Mouse (Mus musculus): ENCODE results near the gene Pgm2. TPM values are rescaled to one million over a fixed set of nuclear protein-coding genes. Genes with fewer than 3 reads are reported as not detected.

The Pgm2 gene
- 13.0 TPM for polyA plus RNA-seq (2012; fragmentation: generic; extraction: Trizol)

DNA sequence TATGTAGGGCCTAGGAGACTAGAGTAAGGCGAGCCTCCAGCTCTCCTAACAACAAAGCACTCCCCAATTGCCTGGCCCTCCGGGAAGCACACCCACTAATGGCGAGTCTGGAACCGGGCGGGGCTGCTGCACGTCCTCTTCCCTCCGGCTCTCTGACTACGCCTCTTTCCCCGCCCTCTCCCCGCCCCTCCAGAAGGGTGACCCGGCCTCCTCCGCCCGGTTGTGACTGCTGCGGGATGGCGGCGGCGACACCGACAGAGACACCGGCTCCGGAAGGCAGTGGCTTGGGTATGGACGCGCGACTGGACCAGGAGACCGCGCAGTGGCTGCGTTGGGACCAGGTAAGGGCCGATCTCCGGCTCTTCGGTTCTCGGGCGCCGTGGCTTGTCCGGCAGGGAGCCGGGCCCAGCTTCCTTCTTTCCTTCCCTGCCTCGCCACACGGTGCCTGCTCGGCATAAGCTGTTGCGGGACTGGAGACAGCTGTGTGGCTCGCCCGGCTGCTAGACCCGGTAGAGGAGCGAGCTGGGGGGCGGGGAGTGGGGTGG lies at the start of gene Pgm2:
Gene Pgm2 (plus strand): TSS at position 203 of the 545 bp plus-strand sequence.
- Histone ChIP-seq H3K4me2 (ENCODE audit: low read depth) (peak within 1 kb of the TSS; percentile 76), H3K4me3 (peak within 1 kb of the TSS; percentile 81), H3K36me3 (ENCODE audit: control insufficient read depth, insufficient read depth) (no peaks in the 10 kb centered on the region), H3K27me3 (ENCODE audit: control insufficient read depth, insufficient read depth, insufficient read length) (no peaks in the 10 kb centered on the region), H3ac (ENCODE audit: control insufficient read depth, insufficient read length) (peak within 1 kb of the TSS; percentile 34), H3K79me2 (ENCODE audit: control insufficient read depth, insufficient read depth) (peaks cover 33% of the 10 kb centered on the region)
- TF ChIP-seq MYOD1 (IDR thresholded peaks at IDR 0.05; ENCODE audit: control insufficient read depth in 1 of 3, insufficient read length in 2 of 3, low read depth in 2 of 3) (peak in 1 of 3 experiments; percentile 1), SRF (IDR thresholded peaks at IDR 0.05; ENCODE audit: control insufficient read depth, insufficient read length, low read depth) (no peak), POLR2AphosphoS2 (IDR thresholded peaks at IDR 0.05; ENCODE audit: insufficient read length, low read depth) (peak; percentile 82), TCF12 (IDR thresholded peaks at IDR 0.05; ENCODE audit: insufficient read depth, poor library complexity, severe bottlenecking) (no peak), MAX (IDR thresholded peaks at IDR 0.05; ENCODE audit: low read depth) (no peak), POLR2A (IDR thresholded peaks at IDR 0.05; ENCODE audit: insufficient read length, low read depth) (peak; percentile 96), E2F4 (IDR thresholded peaks at IDR 0.05; ENCODE audit: insufficient read depth) (no peak), CEBPB (IDR thresholded peaks at IDR 0.05; ENCODE audit: insufficient read depth, poor library complexity, severe bottlenecking) (no peak), REST (IDR thresholded peaks at IDR 0.05; ENCODE audit: insufficient read depth, insufficient read length) (no peak), USF1 (IDR thresholded peaks at IDR 0.05; ENCODE audit: low read depth) (no peak), TCF3 (IDR thresholded peaks at IDR 0.05; ENCODE audit: insufficient read length, low read depth) (no peak), MYOG (IDR thresholded peaks at IDR 0.05; ENCODE audit: control insufficient read depth in 1 of 3, insufficient read depth in 1 of 3, insufficient read length in 2 of 3, low read depth in 2 of 3) (peak in 1 of 3 experiments; percentile 45)

DNA sequence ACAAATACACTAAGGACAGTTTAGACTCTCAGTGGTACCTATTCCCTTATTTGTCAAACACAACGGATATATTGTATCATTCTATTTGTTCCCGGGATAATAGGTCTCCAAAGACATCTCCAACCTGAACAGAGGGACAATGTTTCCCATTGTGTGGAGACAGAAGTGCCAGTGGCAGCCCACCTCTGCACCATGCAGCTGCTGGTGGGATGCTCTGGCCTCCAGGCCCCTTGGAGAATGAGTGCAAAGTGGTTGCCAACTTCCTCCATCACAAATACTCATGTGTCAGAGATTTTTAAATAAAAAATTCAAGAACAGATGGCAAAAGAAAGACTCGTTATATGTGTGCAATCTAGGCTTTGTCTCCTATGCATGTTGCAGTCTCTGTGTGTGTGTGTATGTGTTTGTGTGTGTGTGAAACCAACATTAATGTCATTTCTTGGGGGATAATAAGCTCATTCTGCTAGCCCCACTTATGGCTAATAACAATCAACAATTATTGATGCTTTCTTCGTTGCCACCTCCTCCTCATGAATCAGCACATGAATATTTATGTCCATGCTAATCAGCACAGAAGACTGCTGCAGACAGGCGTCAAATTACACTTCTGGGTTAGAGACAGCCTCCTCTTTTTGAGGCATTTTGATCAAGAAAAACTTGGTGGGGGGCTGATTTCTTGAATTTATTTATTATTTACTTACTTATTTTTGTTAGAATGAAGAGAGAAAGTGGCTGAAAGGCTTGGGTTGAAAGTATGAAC lies 48.9 kb upstream of the Pgm2 start:
- Histone ChIP-seq H3K36me3 (ENCODE audit: control insufficient read depth, insufficient read depth) (no peaks in the 10 kb centered on the region), H3ac (ENCODE audit: control insufficient read depth, insufficient read length) (no peak overlapping the region), H3K27me3 (ENCODE audit: control insufficient read depth, insufficient read depth, insufficient read length) (no peaks in the 10 kb centered on the region), H3K4me2 (ENCODE audit: low read depth) (no peak overlapping the region), H3K79me2 (ENCODE audit: control insufficient read depth, insufficient read depth) (no peaks in the 10 kb centered on the region), H3K4me3 (no peak overlapping the region)
- TF ChIP-seq MYOD1 (IDR thresholded peaks at IDR 0.05; ENCODE audit: control insufficient read depth in 1 of 3, insufficient read length in 2 of 3, low read depth in 2 of 3) (no peak), MAX (IDR thresholded peaks at IDR 0.05; ENCODE audit: low read depth) (no peak), POLR2AphosphoS2 (IDR thresholded peaks at IDR 0.05; ENCODE audit: insufficient read length, low read depth) (no peak), POLR2A (IDR thresholded peaks at IDR 0.05; ENCODE audit: insufficient read length, low read depth) (no peak), REST (IDR thresholded peaks at IDR 0.05; ENCODE audit: insufficient read depth, insufficient read length) (no peak), TCF12 (IDR thresholded peaks at IDR 0.05; ENCODE audit: insufficient read depth, poor library complexity, severe bottlenecking) (no peak), TCF3 (IDR thresholded peaks at IDR 0.05; ENCODE audit: insufficient read length, low read depth) (no peak), SRF (IDR thresholded peaks at IDR 0.05; ENCODE audit: control insufficient read depth, insufficient read length, low read depth) (no peak), CEBPB (IDR thresholded peaks at IDR 0.05; ENCODE audit: insufficient read depth, poor library complexity, severe bottlenecking) (no peak), USF1 (IDR thresholded peaks at IDR 0.05; ENCODE audit: low read depth) (no peak), E2F4 (IDR thresholded peaks at IDR 0.05; ENCODE audit: insufficient read depth) (no peak), MYOG (IDR thresholded peaks at IDR 0.05; ENCODE audit: control insufficient read depth in 1 of 3, insufficient read depth in 1 of 3, insufficient read length in 2 of 3, low read depth in 2 of 3) (no peak)

DNA sequence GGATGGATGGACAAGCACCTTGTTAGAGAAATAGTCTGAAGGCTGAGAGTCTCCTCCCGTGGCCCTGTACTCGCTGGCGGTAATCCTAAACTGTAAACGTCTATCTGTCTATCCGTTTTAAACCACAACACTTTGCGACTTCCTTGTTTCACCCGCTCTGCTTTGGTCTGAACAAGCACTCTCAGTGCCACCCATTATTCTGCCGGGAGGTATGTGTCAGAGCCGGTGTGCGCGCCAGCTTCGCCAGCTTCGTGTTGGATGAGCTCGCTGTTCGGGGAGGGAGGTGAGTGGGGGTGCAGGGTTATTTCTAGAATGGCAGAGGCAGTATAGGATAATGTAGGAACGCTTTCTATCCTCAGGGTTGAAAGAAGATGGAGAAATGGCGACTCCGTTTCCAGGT lies 48.0 kb upstream of the Pgm2 start:
- H3K4me2 ChIP-seq (ENCODE audit: low read depth) = peak overlapping the region; percentile 58
- no peaks in the 10 kb centered on the region for H3K79me2 ChIP-seq (ENCODE audit: control insufficient read depth, insufficient read depth)
- H3ac ChIP-seq (ENCODE audit: control insufficient read depth, insufficient read length) = no peak overlapping the region
- no peak for TF ChIP-seq MYOD1 (IDR thresholded peaks at IDR 0.05; ENCODE audit: control insufficient read depth in 1 of 3, insufficient read length in 2 of 3, low read depth in 2 of 3)
- no peak for TF ChIP-seq USF1 (IDR thresholded peaks at IDR 0.05; ENCODE audit: low read depth)
- TF ChIP-seq SRF (IDR thresholded peaks at IDR 0.05; ENCODE audit: control insufficient read depth, insufficient read length, low read depth) = no peak
- no peak for TF ChIP-seq POLR2A (IDR thresholded peaks at IDR 0.05; ENCODE audit: insufficient read length, low read depth)
- TF ChIP-seq E2F4 (IDR thresholded peaks at IDR 0.05; ENCODE audit: insufficient read depth) = no peak
- no peak for TF ChIP-seq MAX (IDR thresholded peaks at IDR 0.05; ENCODE audit: low read depth)
- no peak for TF ChIP-seq CEBPB (IDR thresholded peaks at IDR 0.05; ENCODE audit: insufficient read depth, poor library complexity, severe bottlenecking)
- no peak for TF ChIP-seq TCF3 (IDR thresholded peaks at IDR 0.05; ENCODE audit: insufficient read length, low read depth)
- TF ChIP-seq REST (IDR thresholded peaks at IDR 0.05; ENCODE audit: insufficient read depth, insufficient read length) = no peak
- TF ChIP-seq POLR2AphosphoS2 (IDR thresholded peaks at IDR 0.05; ENCODE audit: insufficient read length, low read depth) = no peak
- TF ChIP-seq MYOG (IDR thresholded peaks at IDR 0.05; ENCODE audit: control insufficient read depth in 1 of 3, insufficient read depth in 1 of 3, insufficient read length in 2 of 3, low read depth in 2 of 3) = no peak
- TF ChIP-seq TCF12 (IDR thresholded peaks at IDR 0.05; ENCODE audit: insufficient read depth, poor library complexity, severe bottlenecking) = no peak
- no peaks in the 10 kb centered on the region for H3K27me3 ChIP-seq (ENCODE audit: control insufficient read depth, insufficient read depth, insufficient read length)
- H3K36me3 ChIP-seq (ENCODE audit: control insufficient read depth, insufficient read depth) = no peaks in the 10 kb centered on the region
- no peak overlapping the region for H3K4me3 ChIP-seq

DNA sequence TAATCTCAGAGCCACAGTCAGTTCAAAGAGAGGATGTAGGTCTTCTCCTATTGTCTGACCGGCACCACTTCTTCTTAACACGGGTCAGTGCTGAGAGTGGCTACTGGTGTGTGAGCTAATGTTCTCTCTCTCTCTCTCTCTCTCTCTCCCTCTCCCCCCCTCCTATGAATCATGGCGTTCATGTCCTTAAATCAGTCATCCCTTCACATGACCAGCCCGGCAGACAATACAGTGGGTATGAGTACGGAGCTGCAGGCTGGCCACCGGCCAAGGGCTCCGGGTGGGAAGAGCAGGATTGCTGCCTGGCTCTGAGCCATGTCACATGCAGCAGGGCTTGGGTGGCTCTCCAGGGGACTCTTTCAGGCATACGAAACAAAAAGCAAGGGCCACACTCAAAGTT lies 47.2 kb upstream of the Pgm2 start:
- TF ChIP-seq USF1 (IDR thresholded peaks at IDR 0.05; ENCODE audit: low read depth) (peak; percentile 43), POLR2A (IDR thresholded peaks at IDR 0.05; ENCODE audit: insufficient read length, low read depth) (no peak)
- Histone ChIP-seq H3K4me2 (ENCODE audit: low read depth) (peak overlapping the region; percentile 58), H3K36me3 (ENCODE audit: control insufficient read depth, insufficient read depth) (no peaks in the 10 kb centered on the region), H3K4me3 (no peak overlapping the region), H3K27me3 (ENCODE audit: control insufficient read depth, insufficient read depth, insufficient read length) (no peaks in the 10 kb centered on the region), H3ac (ENCODE audit: control insufficient read depth, insufficient read length) (no peak overlapping the region), H3K79me2 (ENCODE audit: control insufficient read depth, insufficient read depth) (no peaks in the 10 kb centered on the region)
